Mouse (Mus musculus): Measurements from ENCODE around the gene Als2cr12. TPM values are rescaled to one million over a fixed set of nuclear protein-coding genes. Genes with fewer than 3 reads are reported as not detected.
A peak's percentile ranks its signal among the peaks of the same experiment; 100 is the strongest.
"Not testable (repeated sequence)": the region's sequence is repeated elsewhere in the genome, so short reads cannot be mapped to it uniquely, and the experiment has no call there.

Gene Als2cr12
- polyA plus RNA-seq, 1 experiment from 2014 or later = not detected

DNA sequence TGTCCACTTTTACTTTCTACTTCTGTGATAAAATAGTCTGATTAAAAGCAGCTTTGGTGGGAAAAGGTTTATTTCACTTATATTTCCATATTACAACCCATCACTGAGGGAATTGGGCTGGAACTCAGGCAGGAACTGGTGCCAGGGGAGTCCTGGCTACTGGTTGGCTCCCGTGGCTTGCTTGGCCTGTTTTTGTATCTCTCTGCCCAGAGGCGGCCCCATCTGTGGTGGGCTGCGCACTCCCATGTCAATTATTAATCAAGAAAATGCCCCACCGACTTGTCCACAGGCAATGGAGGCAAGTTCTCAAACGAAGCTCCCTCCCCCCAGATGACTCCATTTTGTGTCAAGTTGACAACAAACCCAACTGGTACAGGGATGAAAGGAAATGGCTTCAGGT, 27.6 kb downstream of the Als2cr12 start:
- H3K36me3 ChIP-seq = no peaks in the 10 kb centered on the region
- H3K4me2 ChIP-seq (replicated peaks) = no peak overlapping the region
- H3K27ac ChIP-seq = no peak overlapping the region
- H3K9ac ChIP-seq = no peak overlapping the region
- no peaks in the 10 kb centered on the region for H3K4me1 ChIP-seq
- no peak overlapping the region for H3K4me3 ChIP-seq
- ATAC-seq (ENCODE audit: low FRiP score, low read depth) = no peak
- no peaks in the 10 kb centered on the region for H3K9me3 ChIP-seq
- H3K27me3 ChIP-seq = no peaks in the 10 kb centered on the region
- WGBS = 84% methylated on average over 5 of the region's 5 CpGs

DNA sequence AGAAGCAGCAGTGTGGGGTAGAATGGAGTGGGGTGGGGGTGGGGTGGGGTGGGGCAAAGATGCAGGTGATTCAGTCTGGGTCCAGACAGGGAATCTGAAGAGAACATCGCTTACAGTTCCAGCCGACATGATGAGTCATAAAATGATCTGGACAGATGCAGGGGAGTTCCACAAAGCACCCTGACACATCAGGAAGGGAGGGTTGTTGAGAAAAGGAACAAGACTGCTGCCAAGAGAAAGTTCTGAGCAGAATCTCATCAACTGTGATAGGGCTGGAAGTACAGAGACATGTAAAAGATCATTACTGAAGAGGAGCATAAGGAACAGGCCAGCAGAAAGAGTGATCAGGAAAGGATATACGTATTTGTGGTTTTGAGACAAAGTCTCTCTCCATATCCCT, 32.4 kb downstream of the Als2cr12 start:
- H3K36me3 ChIP-seq; H3K4me3 ChIP-seq; H3K9ac ChIP-seq; H3K4me2 ChIP-seq (replicated peaks); H3K9me3 ChIP-seq; ATAC-seq (ENCODE audit: low FRiP score, low read depth); H3K4me1 ChIP-seq; H3K27me3 ChIP-seq; H3K27ac ChIP-seq: not testable (repeated sequence)
- WGBS = 81% methylated on average over 3 of the region's 3 CpGs

- not testable (repeated sequence) for H3K4me2 ChIP-seq (replicated peaks); H3K9me3 ChIP-seq; H3K9ac ChIP-seq; H3K27ac ChIP-seq; H3K4me3 ChIP-seq; H3K4me1 ChIP-seq; H3K36me3 ChIP-seq; ATAC-seq (ENCODE audit: low FRiP score, low read depth); H3K27me3 ChIP-seq
- 92% methylated on average over 5 of the region's 5 CpGs for WGBS
These were observed 33.1 kb downstream of the Als2cr12 start for GRCm38 (mm10) chr1:58662671-58663070.

DNA sequence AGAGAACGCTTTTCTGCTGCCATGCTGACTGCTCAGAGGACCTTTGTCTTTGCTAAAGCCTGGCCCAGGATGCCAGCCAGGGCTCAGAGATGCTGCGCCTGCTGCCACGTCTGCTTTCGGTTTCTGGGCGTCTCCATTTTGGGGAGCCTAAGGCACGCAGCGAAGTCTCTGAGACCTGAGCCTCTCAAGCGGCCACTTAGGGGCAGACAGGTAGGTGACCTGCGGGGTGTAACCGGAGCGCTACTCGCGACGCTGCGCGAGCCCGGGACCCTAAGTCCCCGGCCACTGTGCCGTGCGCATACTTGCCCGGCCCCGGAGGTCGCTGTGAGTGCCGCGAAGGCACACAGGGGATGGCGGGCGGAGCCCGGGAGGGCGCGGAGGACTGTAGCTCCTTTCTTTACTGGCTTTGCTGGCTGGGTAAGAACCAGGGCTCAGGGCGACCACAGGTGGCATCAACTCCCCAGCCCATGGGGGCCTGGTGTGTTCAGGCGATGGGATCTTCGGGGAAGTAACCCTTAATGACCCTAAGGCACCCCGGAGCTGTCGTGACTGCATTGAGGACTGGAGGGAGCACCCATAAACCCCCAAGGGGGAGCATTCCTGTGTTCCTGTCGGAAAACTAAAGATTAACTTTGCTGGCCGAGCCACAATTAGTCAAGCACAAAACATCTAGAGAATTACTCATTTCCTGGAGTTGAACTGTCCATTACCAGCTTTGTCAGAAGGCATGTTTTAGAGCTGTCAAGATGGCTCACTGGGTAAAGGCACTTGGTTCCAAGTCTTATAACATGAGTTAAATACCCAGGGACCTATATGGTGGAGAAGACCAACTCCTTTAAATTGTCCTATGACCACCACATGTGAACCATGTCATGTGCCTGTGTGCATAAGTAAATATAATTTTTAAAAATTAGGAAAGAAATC, 43.0 kb downstream of the Als2cr12 start:
- H3K4me2 ChIP-seq (replicated peaks) = peak overlapping the region; percentile 73
- peak; percentile 67 for ATAC-seq (ENCODE audit: low FRiP score, low read depth)
- no peaks in the 10 kb centered on the region for H3K4me1 ChIP-seq
- no peaks in the 10 kb centered on the region for H3K27me3 ChIP-seq
- peak overlapping the region; percentile 82 for H3K9ac ChIP-seq
- peak overlapping the region; percentile 63 for H3K4me3 ChIP-seq
- H3K27ac ChIP-seq = no peak overlapping the region
- H3K9me3 ChIP-seq = no peaks in the 10 kb centered on the region
- H3K36me3 ChIP-seq = no peaks in the 10 kb centered on the region
- 2% methylated on average over 37 of the region's 37 CpGs for WGBS

GRCm38 (mm10) chr1:58651571-58652456, 44.0 kb downstream of the Als2cr12 start:
- H3K9me3 ChIP-seq; H3K36me3 ChIP-seq; H3K27me3 ChIP-seq; ATAC-seq (ENCODE audit: low FRiP score, low read depth); H3K4me1 ChIP-seq; H3K27ac ChIP-seq: not testable (repeated sequence)
- Histone ChIP-seq H3K9ac (0 out of 2 replicates have a peak overlapping the region, but pooled peaks have one; percentile 82), H3K4me3 (peak overlapping the region; percentile 63), H3K4me2 (replicated peaks) (peak overlapping the region; percentile 73)
- 84% methylated on average over 17 of the region's 17 CpGs for whole genome bisulfite sequencing

DNA sequence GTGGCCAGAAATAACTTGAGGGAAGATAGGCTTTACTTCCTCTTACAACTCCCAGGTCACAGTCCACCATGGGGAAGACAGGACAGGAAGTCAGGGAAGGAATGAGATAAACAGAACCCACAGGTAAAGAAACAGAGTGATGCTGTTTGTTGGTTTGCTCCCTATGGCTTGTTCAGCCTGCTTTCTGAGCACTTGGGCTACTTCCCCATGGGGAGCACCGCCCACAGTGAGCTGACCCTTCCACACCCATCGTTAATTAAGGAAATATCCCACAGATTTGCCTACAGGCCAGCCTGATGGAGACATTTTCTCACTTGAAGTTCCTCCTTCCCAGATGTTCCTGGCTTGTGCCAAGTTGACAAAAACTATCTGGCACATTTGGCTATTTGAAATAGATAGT, 66.9 kb downstream of the Als2cr12 start:
- H3K4me3 ChIP-seq; ATAC-seq (ENCODE audit: low FRiP score, low read depth); H3K36me3 ChIP-seq; H3K4me1 ChIP-seq; H3K9ac ChIP-seq; H3K9me3 ChIP-seq; H3K27me3 ChIP-seq; H3K27ac ChIP-seq; H3K4me2 ChIP-seq (replicated peaks): not testable (repeated sequence)
- WGBS = 84% methylated on average over 2 of the region's 2 CpGs

- 65% methylated on average over 7 of the region's 7 CpGs for WGBS
- Histone ChIP-seq H3K4me2 (replicated peaks) (no peak overlapping the region), H3K36me3 (no peaks in the 10 kb centered on the region), H3K27me3 (no peaks in the 10 kb centered on the region), H3K4me3 (no peak overlapping the region), H3K4me1 (no peaks in the 10 kb centered on the region; the same call in 1 of the 2 replicates), H3K9ac (no peak overlapping the region), H3K27ac (no peak overlapping the region), H3K9me3 (peaks cover 7% of the 10 kb centered on the region; the same call in 1 of the 2 replicates)
- no peak for ATAC-seq (ENCODE audit: low FRiP score, low read depth)
These were observed 73.6 kb downstream of the Als2cr12 start for GRCm38 (mm10) chr1:58621996-58622748.

DNA sequence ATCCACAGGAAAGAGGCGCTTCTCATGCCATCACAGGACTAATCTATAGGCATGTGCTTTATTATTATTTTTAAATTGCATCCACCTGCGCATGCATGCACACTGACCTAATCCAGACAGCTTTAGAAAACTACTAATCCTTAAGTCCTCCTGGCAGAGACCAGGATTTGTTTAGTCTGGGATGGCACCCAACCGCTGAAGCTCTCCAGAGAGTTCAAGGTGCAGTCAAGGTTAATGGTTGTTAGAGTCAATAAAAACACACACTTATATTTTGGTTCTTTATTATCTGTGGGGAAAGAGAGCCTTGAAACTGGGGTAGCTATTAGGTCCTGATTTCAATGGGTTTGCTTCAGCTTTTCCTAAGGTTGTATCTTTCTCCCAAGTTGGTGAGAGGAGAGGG, 74.5 kb downstream of the Als2cr12 start:
- ATAC-seq (ENCODE audit: low FRiP score, low read depth) = no peak
- no peaks in the 10 kb centered on the region for H3K36me3 ChIP-seq
- no peak overlapping the region for H3K4me3 ChIP-seq
- no peak overlapping the region for H3K4me2 ChIP-seq (replicated peaks)
- no peak overlapping the region for H3K27ac ChIP-seq
- H3K9ac ChIP-seq = no peak overlapping the region
- peaks cover 7% of the 10 kb centered on the region; the same call in 1 of the 2 replicates for H3K9me3 ChIP-seq
- 84% methylated on average over 3 of the region's 3 CpGs for WGBS
- no peaks in the 10 kb centered on the region for H3K27me3 ChIP-seq
- H3K4me1 ChIP-seq = no peaks in the 10 kb centered on the region; the same call in 1 of the 2 replicates

- H3K4me1 ChIP-seq = no peaks in the 10 kb centered on the region; the same call in 1 of the 2 replicates
- H3K27ac ChIP-seq = no peak overlapping the region
- H3K9ac ChIP-seq = no peak overlapping the region
- H3K4me3 ChIP-seq = no peak overlapping the region
- ATAC-seq (ENCODE audit: low FRiP score, low read depth) = no peak
- H3K9me3 ChIP-seq = peaks cover 7% of the 10 kb centered on the region; the same call in 1 of the 2 replicates
- 87% methylated on average over 2 of the region's 2 CpGs for WGBS
- H3K27me3 ChIP-seq = no peaks in the 10 kb centered on the region
- H3K4me2 ChIP-seq (replicated peaks) = no peak overlapping the region
- no peaks in the 10 kb centered on the region for H3K36me3 ChIP-seq
These were observed 77.0 kb downstream of the Als2cr12 start for GRCm38 (mm10) chr1:58618766-58619165.

GRCm38 (mm10) chr1:58617978-58618668, 77.7 kb downstream of the Als2cr12 start:
- no peak for ATAC-seq (ENCODE audit: low FRiP score, low read depth)
- Histone ChIP-seq H3K27ac (no peak overlapping the region), H3K9ac (no peak overlapping the region), H3K4me3 (no peak overlapping the region), H3K9me3 (peaks cover 7% of the 10 kb centered on the region; the same call in 1 of the 2 replicates), H3K4me1 (no peaks in the 10 kb centered on the region; the same call in 1 of the 2 replicates), H3K4me2 (replicated peaks) (no peak overlapping the region), H3K36me3 (no peaks in the 10 kb centered on the region), H3K27me3 (no peaks in the 10 kb centered on the region)
- WGBS = 85% methylated on average over 6 of the region's 6 CpGs

GRCm38 (mm10) chr1:58617076-58617475, 78.7 kb downstream of the Als2cr12 start:
- no peaks in the 10 kb centered on the region; the same call in 1 of the 2 replicates for H3K4me1 ChIP-seq
- H3K36me3 ChIP-seq = no peaks in the 10 kb centered on the region
- H3K9me3 ChIP-seq = peaks cover 7% of the 10 kb centered on the region; the same call in 1 of the 2 replicates
- ATAC-seq (ENCODE audit: low FRiP score, low read depth) = no peak
- no peak overlapping the region for H3K4me3 ChIP-seq
- no peak overlapping the region for H3K4me2 ChIP-seq (replicated peaks)
- no peaks in the 10 kb centered on the region for H3K27me3 ChIP-seq
- 66% methylated on average over 5 of the region's 5 CpGs for WGBS
- no peak overlapping the region for H3K9ac ChIP-seq
- no peak overlapping the region for H3K27ac ChIP-seq

Data from limb, embryonic 13.5 days (tissue).